Mouse (Mus musculus) heart, embryonic 11.5 days (tissue): ENCODE data around the gene Trh. TPM values are rescaled to one million over a fixed set of nuclear protein-coding genes. Genes with fewer than 3 reads are reported as not detected.

Experiments
- ATAC-seq: fragments of 200-750 bp; cut with Nextera tagmentation; replicated peaks from 2 replicates; pipeline ENCODE4 v1.8.0; 2017; ENCODE audit warnings: moderate library complexity; ENCODE audit not compliant: insufficient number of reproducible peaks, low FRiP score, low TSS enrichment
- H3K27ac ChIP-seq: fragments of 300-500 bp; sonication (generic); 2 replicates; pipeline ENCODE4 v1.5.1; 2014; ENCODE audit warnings: mild to moderate bottlenecking, low read depth, low read length
- H3K27me3 ChIP-seq: fragments of 300-500 bp; sonication (generic); 2 replicates; pipeline ENCODE4 v1.6.1; 2014; ENCODE audit warnings: mild to moderate bottlenecking, low read length, mixed read lengths; ENCODE audit not compliant: control insufficient read depth, insufficient read depth
- H3K36me3 ChIP-seq: fragments of 300-500 bp; sonication (generic); 2 replicates; pipeline ENCODE4 v1.6.1; 2014; ENCODE audit warnings: mild to moderate bottlenecking, low read length, moderate library complexity, mixed read lengths; ENCODE audit not compliant: control insufficient read depth, insufficient read depth
- H3K4me1 ChIP-seq: fragments of 300-500 bp; sonication (generic); 2 replicates; pipeline ENCODE4 v1.6.1; 2014; ENCODE audit warnings: low read length; ENCODE audit not compliant: control insufficient read depth, insufficient read depth
- H3K4me2 ChIP-seq: fragments of 300-500 bp; sonication (generic); 2 replicates; pipeline ENCODE4 v1.6.1; 2014; ENCODE audit warnings: mild to moderate bottlenecking, moderate library complexity
- H3K4me3 ChIP-seq: fragments of 300-500 bp; sonication (generic); 2 replicates; pipeline ENCODE4 v1.5.1; 2014; ENCODE audit warnings: low read depth, low read length
- H3K9ac ChIP-seq: fragments of 300-500 bp; sonication (generic); 2 replicates; pipeline ENCODE4 v1.6.1; 2014; ENCODE audit warnings: mild to moderate bottlenecking, low read depth, low read length, moderate library complexity
- H3K9me3 ChIP-seq: fragments of 300-500 bp; sonication (generic); replicated peaks from 2 replicates; pipeline ENCODE4 v1.6.1; 2016; ENCODE audit warnings: low read length; ENCODE audit not compliant: control insufficient read depth
- WGBS: fragments of 180-500 bp; shearing (Covaris S2); extraction: QIAGEN DNeasy Blood & Tissue Kit; methylation state at CpG from one replicate; pipeline ENCODE4 v1.1.7; 2014; ENCODE audit not compliant: insufficient replicate concordance; 5-methylcytosine and 5-hydroxymethylcytosine counted together
- polyA plus RNA-seq: library from polyadenylated mRNA; unstranded; fragments of >200 nt; fragmentation: Nextera tagmentation; extraction: Ambion mirVana; gene quantifications from 2 replicates; pipeline ENCODE4 v1.2.1, GENCODE M21; 2014

Gene Trh
- polyA plus RNA-seq, 1 experiment from 2014 or later = 0.86 TPM

DNA sequence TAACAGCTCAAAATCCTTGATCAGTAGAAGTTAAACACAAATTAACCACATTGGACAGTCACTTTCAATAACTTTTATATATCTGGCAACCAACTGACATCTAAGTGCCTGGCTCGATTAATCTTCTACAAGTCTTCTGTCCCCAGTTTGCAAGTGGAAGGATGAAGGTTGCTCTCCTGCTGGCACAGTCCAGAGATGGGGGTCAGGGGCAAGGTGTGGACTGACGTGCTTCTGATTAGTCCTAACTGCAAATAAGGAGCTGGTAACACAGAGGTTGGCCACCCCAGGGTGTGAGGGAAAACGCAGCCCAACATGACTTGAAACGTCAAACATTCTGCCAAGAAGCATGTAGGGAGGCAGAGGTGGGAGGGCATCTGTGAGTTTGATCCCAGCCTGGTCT, 12.7 kb downstream of the Trh start:
- no peak overlapping the region for H3K27ac ChIP-seq
- no peak overlapping the region for H3K4me3 ChIP-seq
- no peaks in the 10 kb centered on the region for H3K4me1 ChIP-seq
- ATAC-seq = no peak
- H3K4me2 ChIP-seq = no peak overlapping the region
- no peaks in the 10 kb centered on the region; the same call in 1 of the 2 replicates for H3K27me3 ChIP-seq
- no peak overlapping the region for H3K9ac ChIP-seq
- H3K36me3 ChIP-seq = no peaks in the 10 kb centered on the region
- WGBS = 55% methylated on average over 4 of the region's 4 CpGs
- H3K9me3 ChIP-seq = no peaks in the 10 kb centered on the region

DNA sequence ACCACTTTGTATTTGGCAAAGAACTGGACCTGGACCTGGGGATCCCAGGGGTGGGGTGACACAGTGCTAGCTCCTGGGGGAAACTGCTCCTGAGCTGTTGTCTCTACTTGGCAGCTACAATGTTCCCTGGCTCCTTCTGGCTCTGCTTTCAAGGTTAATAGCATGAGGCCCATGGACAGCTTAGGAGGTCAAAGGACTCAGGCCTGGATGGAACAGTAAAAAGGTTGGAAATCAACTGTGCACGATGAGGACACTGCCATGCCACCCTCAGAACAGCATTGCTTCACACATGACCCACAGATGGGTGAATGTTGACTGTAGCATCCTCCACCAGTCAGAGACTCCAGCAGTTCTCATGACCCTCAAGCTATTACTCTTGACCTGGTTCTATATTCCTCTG, 13.1 kb downstream of the Trh start:
- H3K36me3 ChIP-seq = no peaks in the 10 kb centered on the region
- H3K9ac ChIP-seq = no peak overlapping the region
- no peak overlapping the region for H3K27ac ChIP-seq
- ATAC-seq = no peak
- no peak overlapping the region for H3K4me2 ChIP-seq
- H3K27me3 ChIP-seq = no peaks in the 10 kb centered on the region; the same call in 1 of the 2 replicates
- WGBS = 58% methylated on average over 1 of the region's 1 CpGs
- no peaks in the 10 kb centered on the region for H3K9me3 ChIP-seq
- H3K4me3 ChIP-seq = no peak overlapping the region
- no peaks in the 10 kb centered on the region for H3K4me1 ChIP-seq

DNA sequence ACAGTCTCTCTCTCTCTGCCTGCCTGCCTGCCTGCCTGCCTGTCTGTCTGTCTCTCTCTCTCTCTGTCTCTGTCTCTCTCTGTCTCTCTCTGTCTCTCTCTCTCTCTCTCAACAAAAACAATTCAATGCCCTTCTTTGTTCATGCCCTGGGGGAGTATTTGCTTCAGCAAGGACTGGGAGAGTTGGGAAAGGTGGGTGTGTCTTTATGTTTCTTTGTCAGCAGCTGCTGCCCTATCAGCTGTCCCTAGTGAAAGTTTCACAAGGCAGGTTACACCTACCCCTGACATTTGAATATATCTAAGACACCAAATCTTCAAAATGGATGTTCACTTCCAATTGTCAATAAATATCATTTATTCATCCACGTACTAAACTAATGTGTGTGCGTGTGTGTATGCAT, 14.9 kb downstream of the Trh start:
- Histone ChIP-seq H3K4me3 (no peak overlapping the region), H3K4me2 (no peak overlapping the region), H3K27ac (no peak overlapping the region), H3K9ac (no peak overlapping the region), H3K27me3 (no peaks in the 10 kb centered on the region; the same call in 1 of the 2 replicates), H3K36me3 (no peaks in the 10 kb centered on the region), H3K9me3 (no peaks in the 10 kb centered on the region), H3K4me1 (no peaks in the 10 kb centered on the region)
- no peak for ATAC-seq
- WGBS = 81% methylated on average over 2 of the region's 2 CpGs

DNA sequence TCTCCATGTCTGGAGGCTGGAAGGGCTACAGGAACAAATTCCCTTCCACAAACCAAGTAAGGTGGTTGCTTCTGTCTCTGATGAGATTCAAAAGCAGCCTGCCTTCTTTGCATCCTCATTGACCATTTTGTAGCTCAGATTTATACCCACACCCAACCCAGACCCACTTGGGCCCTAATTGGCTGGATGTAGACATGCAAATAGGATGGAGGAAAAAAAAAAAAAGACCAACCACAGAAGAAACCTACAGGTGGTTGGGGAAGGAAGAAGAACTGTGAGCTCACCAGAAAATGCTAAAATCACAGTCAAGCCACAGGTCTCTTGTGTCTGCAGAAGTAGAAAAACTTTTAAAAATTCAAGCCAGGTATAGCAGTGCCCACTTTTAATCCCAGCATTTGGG, 15.3 kb downstream of the Trh start:
- Histone ChIP-seq H3K27ac (no peak overlapping the region), H3K4me3 (no peak overlapping the region), H3K9me3 (no peaks in the 10 kb centered on the region), H3K9ac (no peak overlapping the region), H3K27me3 (no peaks in the 10 kb centered on the region; the same call in 1 of the 2 replicates), H3K4me1 (no peaks in the 10 kb centered on the region), H3K4me2 (no peak overlapping the region), H3K36me3 (no peaks in the 10 kb centered on the region)
- no peak for ATAC-seq

DNA sequence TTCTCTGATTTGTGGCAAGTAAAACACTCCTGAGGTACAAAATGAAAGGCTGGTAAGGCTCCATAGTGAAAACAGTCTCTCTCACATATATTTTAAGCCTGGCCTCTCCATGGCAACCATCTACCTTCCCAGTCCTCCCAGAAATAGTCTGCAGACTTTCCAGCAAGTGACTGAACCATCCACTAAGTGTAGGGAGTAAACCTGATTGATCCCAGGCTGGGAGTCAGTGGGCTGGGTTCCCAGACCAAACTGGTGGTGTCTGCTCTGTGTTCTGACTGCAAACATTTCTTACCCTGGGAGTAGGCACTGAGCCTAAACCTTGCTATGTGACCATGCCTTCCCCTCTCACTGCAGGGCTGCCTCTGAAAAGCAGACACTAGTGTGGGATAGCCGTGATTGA, 19.5 kb downstream of the Trh start:
- H3K4me3 ChIP-seq = no peak overlapping the region
- H3K27ac ChIP-seq = no peak overlapping the region
- ATAC-seq = no peak
- H3K4me1 ChIP-seq = no peaks in the 10 kb centered on the region; the same call in 1 of the 2 replicates
- H3K4me2 ChIP-seq = no peak overlapping the region
- no peak overlapping the region for H3K9ac ChIP-seq
- H3K27me3 ChIP-seq = no peaks in the 10 kb centered on the region; the same call in 1 of the 2 replicates
- H3K9me3 ChIP-seq = no peaks in the 10 kb centered on the region
- H3K36me3 ChIP-seq = no peaks in the 10 kb centered on the region
- 62% methylated on average over 1 of the region's 1 CpGs for WGBS

DNA sequence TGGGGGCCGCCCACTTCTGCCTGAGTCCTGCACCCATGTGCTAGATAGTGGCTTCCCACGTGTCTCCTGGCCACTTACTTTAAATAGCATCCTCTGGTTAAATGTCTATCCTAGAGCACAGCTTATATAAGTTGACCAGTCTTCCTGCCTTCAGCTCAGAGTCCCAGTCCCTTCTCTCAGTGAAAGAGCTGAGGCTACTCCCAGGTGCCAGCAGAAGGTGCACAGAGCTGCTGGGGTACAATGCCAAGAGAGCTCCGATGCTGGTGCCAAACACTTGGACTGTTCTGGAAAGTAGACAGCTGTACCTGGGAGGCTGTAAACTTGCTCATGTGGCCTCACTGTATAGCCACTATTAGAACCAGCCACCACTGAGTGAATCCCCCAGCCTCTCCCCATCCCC, 22.4 kb downstream of the Trh start:
- no peak overlapping the region for H3K27ac ChIP-seq
- H3K4me2 ChIP-seq = no peak overlapping the region
- ATAC-seq = no peak
- 65% methylated on average over 3 of the region's 3 CpGs for WGBS
- no peaks in the 10 kb centered on the region for H3K27me3 ChIP-seq
- 0 out of 2 replicates have a peak overlapping the region, but pooled peaks have one; percentile 16 for H3K9ac ChIP-seq
- no peaks in the 10 kb centered on the region for H3K36me3 ChIP-seq
- no peak overlapping the region for H3K4me3 ChIP-seq
- H3K9me3 ChIP-seq = no peaks in the 10 kb centered on the region
- no peaks in the 10 kb centered on the region; the same call in 1 of the 2 replicates for H3K4me1 ChIP-seq

DNA sequence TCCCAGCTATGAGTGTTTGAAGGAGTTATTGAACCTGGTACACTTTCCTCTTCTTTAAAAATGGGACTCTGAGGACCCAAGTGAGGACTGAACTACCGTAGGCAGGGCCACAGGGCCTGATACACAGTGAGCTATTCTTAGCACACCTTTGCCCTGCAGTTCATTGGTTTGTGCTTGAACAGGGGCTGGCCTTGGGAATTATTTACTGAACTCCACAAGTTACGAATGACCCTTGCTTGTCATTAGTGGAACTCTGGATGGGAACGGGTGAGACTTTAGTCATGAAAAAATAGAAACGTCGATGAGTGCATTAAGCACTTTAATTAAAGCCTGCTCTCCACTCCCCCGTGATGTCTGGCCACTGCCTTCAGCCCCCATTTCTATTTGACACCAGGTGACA, 22.8 kb downstream of the Trh start:
- no peak for ATAC-seq
- WGBS = 69% methylated on average over 6 of the region's 6 CpGs
- Histone ChIP-seq H3K4me1 (no peaks in the 10 kb centered on the region; the same call in 1 of the 2 replicates), H3K9me3 (no peaks in the 10 kb centered on the region), H3K36me3 (no peaks in the 10 kb centered on the region), H3K4me3 (no peak overlapping the region), H3K9ac (no peak overlapping the region), H3K27me3 (no peaks in the 10 kb centered on the region), H3K4me2 (no peak overlapping the region), H3K27ac (no peak overlapping the region)

DNA sequence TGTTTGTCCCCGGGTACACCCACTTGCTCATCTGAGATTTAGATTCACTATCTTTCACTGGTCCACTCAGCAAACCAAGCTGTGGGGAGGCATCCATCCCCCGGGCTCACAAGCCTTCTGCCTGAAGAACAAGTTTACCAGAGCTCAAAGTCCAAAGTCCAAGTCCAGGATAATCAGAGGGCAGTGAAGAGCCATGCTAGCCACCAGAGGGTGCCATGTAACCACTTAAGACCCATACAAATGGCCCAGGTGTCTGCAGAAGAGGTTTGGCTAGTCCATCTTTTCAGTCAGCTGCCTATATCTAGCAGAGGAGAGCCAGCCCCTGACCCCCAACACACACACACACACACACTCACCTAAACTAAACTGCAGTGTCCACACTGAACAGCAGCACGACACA, 25.0 kb downstream of the Trh start:
- Histone ChIP-seq H3K4me1 (no peaks in the 10 kb centered on the region; the same call in 1 of the 2 replicates), H3K9me3 (no peaks in the 10 kb centered on the region), H3K36me3 (no peaks in the 10 kb centered on the region), H3K4me3 (no peak overlapping the region), H3K4me2 (no peak overlapping the region), H3K9ac (no peak overlapping the region), H3K27ac (no peak overlapping the region), H3K27me3 (no peaks in the 10 kb centered on the region)
- no peak for ATAC-seq
- 40% methylated on average over 3 of the region's 3 CpGs for WGBS

DNA sequence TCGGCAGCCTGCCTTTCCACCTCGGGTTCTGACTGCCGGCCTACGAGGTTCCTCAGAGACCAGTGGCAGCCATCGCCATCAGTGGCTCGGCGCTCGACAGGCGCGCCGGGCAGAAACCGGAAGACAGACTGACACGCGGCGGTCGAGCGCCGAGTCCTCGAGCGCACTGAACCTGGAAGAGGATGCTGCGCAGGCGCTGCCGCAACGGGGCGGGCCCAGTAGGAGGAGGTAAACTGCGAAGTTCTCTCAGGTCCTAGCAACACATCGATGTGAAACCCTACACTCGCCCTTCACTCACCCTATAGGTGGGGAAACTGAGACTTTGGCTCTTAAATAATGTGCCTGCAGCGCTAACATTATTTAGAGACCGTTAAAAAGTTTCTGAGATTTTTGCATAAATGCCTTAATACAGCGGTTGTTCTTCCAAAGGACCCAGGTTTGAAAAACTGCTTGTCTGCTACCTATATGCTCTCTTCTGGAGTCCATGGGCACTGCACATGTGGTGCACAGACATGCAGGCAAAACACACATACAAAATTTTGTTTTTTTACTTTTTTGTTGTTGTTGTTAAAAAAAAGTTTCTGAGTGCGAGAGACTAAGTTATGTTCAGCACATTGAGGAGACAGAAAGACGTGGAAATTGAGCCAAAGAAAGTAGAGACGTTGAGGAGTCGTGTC, 29.5 kb downstream of the Trh start, which contains the start of gene Rbsn:
Gene Rbsn, minus strand, starts transcription at position 153 of the 677 bp plus-strand sequence.
- 10% methylated on average over 35 of the region's 35 CpGs for WGBS
- Histone ChIP-seq H3K9ac (peak within 1 kb of the TSS; percentile 97), H3K36me3 (no peaks in the 10 kb centered on the region; the same call in 1 of the 2 replicates), H3K4me2 (peak within 1 kb of the TSS; percentile 96), H3K27me3 (no peaks in the 10 kb centered on the region), H3K9me3 (no peaks in the 10 kb centered on the region), H3K4me1 (peaks cover 7% of the 10 kb centered on the region), H3K4me3 (peak within 1 kb of the TSS; percentile 98), H3K27ac (peak within 1 kb of the TSS; percentile 74)
- ATAC-seq = peak; percentile 87
